Mouse (Mus musculus): ENCODE measurements around the gene Xrcc4. TPM values are rescaled to one million over a fixed set of nuclear protein-coding genes. Genes with fewer than 3 reads are reported as not detected.

The Xrcc4 gene
- polyA plus RNA-seq, 1 experiment from 2014 or later = 12.5 TPM

DNA sequence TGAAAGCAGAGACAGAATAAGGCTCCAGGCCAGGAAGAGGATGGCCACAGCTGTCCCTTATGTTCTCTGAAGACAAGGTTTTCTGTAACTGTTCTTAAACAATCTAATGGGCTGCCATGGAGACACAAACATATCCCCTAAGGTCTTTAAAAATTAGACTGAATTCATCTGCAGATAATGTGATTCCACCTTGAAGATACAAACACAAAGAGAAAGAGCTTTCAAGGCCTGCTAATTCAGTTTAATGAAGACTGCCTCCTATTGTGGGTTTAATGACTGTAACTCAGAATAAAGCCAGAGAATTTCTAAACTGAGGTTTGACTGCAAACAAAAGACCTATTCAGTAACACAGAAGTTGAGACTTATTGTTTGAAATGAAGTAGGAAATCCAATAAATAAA lies 91.9 kb downstream of the Xrcc4 start:
- no peaks in the 10 kb centered on the region for H3K36me3 ChIP-seq (ENCODE audit: control insufficient read depth, insufficient read depth, low read length)
- no peaks in the 10 kb centered on the region for H3K9me3 ChIP-seq (ENCODE audit: control insufficient read depth, low read length)
- H3K27me3 ChIP-seq (replicated peaks; ENCODE audit: control insufficient read depth, insufficient read depth, low read length) = no peaks in the 10 kb centered on the region
- H3K4me2 ChIP-seq (ENCODE audit: low read depth, low read length) = no peak overlapping the region
- H3K4me3 ChIP-seq (ENCODE audit: low read length) = no peak overlapping the region
- H3K4me1 ChIP-seq (ENCODE audit: control insufficient read depth, insufficient read depth, low read length) = no peaks in the 10 kb centered on the region
- no peak overlapping the region for H3K27ac ChIP-seq (ENCODE audit: low read length)
- no peak for ATAC-seq
- no peak overlapping the region for H3K9ac ChIP-seq (ENCODE audit: low read depth, low read length)

- Histone ChIP-seq H3K9ac (ENCODE audit: low read depth, low read length) (no peak overlapping the region), H3K4me3 (ENCODE audit: low read length) (no peak overlapping the region), H3K36me3 (ENCODE audit: control insufficient read depth, insufficient read depth, low read length) (no peaks in the 10 kb centered on the region), H3K27me3 (replicated peaks; ENCODE audit: control insufficient read depth, insufficient read depth, low read length) (no peaks in the 10 kb centered on the region), H3K4me2 (ENCODE audit: low read depth, low read length) (no peak overlapping the region), H3K9me3 (ENCODE audit: control insufficient read depth, low read length) (no peaks in the 10 kb centered on the region), H3K4me1 (ENCODE audit: control insufficient read depth, insufficient read depth, low read length) (no peaks in the 10 kb centered on the region), H3K27ac (ENCODE audit: low read length) (no peak overlapping the region)
- no peak for ATAC-seq
- 60% methylated on average over 2 of the region's 2 CpGs for WGBS
These were observed 103.3 kb downstream of the Xrcc4 start for GRCm38 (mm10) chr13:89986087-89986486.

GRCm38 (mm10) chr13:89970940-89971339 lies 118.5 kb downstream of the Xrcc4 start:
- ATAC-seq = no peak
- H3K9me3 ChIP-seq (ENCODE audit: control insufficient read depth, low read length) = no peaks in the 10 kb centered on the region
- no peak overlapping the region for H3K27ac ChIP-seq (ENCODE audit: low read length)
- WGBS = 82% methylated on average over 3 of the region's 3 CpGs
- no peaks in the 10 kb centered on the region for H3K27me3 ChIP-seq (replicated peaks; ENCODE audit: control insufficient read depth, insufficient read depth, low read length)
- no peak overlapping the region for H3K4me3 ChIP-seq (ENCODE audit: low read length)
- no peaks in the 10 kb centered on the region for H3K36me3 ChIP-seq (ENCODE audit: control insufficient read depth, insufficient read depth, low read length)
- no peak overlapping the region for H3K4me2 ChIP-seq (ENCODE audit: low read depth, low read length)
- H3K9ac ChIP-seq (ENCODE audit: low read depth, low read length) = no peak overlapping the region
- H3K4me1 ChIP-seq (ENCODE audit: control insufficient read depth, insufficient read depth, low read length) = no peaks in the 10 kb centered on the region

- no peak overlapping the region for H3K4me2 ChIP-seq (ENCODE audit: low read depth, low read length)
- no peak overlapping the region for H3K4me3 ChIP-seq (ENCODE audit: low read length)
- no peaks in the 10 kb centered on the region for H3K4me1 ChIP-seq (ENCODE audit: control insufficient read depth, insufficient read depth, low read length)
- no peak overlapping the region for H3K9ac ChIP-seq (ENCODE audit: low read depth, low read length)
- no peak for ATAC-seq
- no peaks in the 10 kb centered on the region for H3K9me3 ChIP-seq (ENCODE audit: control insufficient read depth, low read length)
- no peak overlapping the region for H3K27ac ChIP-seq (ENCODE audit: low read length)
- H3K27me3 ChIP-seq (replicated peaks; ENCODE audit: control insufficient read depth, insufficient read depth, low read length) = no peaks in the 10 kb centered on the region
- no peaks in the 10 kb centered on the region for H3K36me3 ChIP-seq (ENCODE audit: control insufficient read depth, insufficient read depth, low read length)
These were observed 120.7 kb downstream of the Xrcc4 start for GRCm38 (mm10) chr13:89968671-89969070.

DNA sequence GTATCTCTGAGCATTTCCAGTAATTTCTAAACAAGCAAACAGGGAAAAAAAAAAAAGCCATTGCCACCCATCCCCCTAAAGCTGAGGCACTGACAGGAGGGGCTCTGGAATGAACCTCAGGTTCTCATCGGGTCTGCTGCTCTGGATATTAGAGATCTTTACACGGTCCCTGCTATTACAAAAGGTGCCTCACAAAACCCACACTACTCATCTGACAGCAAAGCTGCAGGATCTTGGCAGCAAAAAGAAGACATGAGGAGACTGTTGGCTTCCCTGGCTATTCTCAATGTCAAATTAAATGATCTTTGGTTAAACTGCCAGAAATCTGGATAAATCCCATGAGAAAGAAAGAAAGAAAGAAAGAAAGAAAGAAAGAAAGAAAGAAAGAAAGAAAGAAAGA lies 145.1 kb downstream of the Xrcc4 start:
- Histone ChIP-seq H3K27ac (ENCODE audit: low read length) (no peak overlapping the region), H3K9ac (ENCODE audit: low read depth, low read length) (no peak overlapping the region), H3K4me3 (ENCODE audit: low read length) (no peak overlapping the region), H3K27me3 (replicated peaks; ENCODE audit: control insufficient read depth, insufficient read depth, low read length) (no peaks in the 10 kb centered on the region), H3K4me1 (ENCODE audit: control insufficient read depth, insufficient read depth, low read length) (no peaks in the 10 kb centered on the region), H3K4me2 (ENCODE audit: low read depth, low read length) (no peak overlapping the region), H3K36me3 (ENCODE audit: control insufficient read depth, insufficient read depth, low read length) (no peaks in the 10 kb centered on the region), H3K9me3 (ENCODE audit: control insufficient read depth, low read length) (no peaks in the 10 kb centered on the region)
- WGBS = 48% methylated on average over 2 of the region's 2 CpGs
- ATAC-seq = no peak

DNA sequence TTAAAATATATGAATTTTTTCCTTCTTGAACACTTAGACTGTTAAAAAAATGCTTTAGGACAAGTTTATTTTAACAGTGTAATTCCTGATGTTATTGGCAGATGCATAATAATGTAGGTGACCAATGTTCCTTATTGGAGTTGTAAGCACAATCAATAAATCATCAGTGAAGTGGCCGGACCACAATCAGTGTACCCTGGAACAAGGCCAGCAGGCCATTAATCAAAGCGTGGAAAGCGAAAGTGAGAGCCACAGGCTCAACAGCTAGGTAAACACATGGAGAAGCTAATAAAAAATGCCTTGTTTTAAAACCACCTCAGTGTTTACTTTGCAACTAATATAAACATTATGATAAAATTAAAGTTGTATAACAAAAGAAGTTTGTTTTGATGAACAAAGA lies 159.9 kb downstream of the Xrcc4 start:
- Histone ChIP-seq H3K36me3 (ENCODE audit: control insufficient read depth, insufficient read depth, low read length) (no peaks in the 10 kb centered on the region), H3K4me2 (ENCODE audit: low read depth, low read length) (no peak overlapping the region), H3K4me3 (ENCODE audit: low read length) (no peak overlapping the region), H3K9ac (ENCODE audit: low read depth, low read length) (no peak overlapping the region), H3K4me1 (ENCODE audit: control insufficient read depth, insufficient read depth, low read length) (no peaks in the 10 kb centered on the region), H3K9me3 (ENCODE audit: control insufficient read depth, low read length) (no peaks in the 10 kb centered on the region), H3K27me3 (replicated peaks; ENCODE audit: control insufficient read depth, insufficient read depth, low read length) (no peaks in the 10 kb centered on the region), H3K27ac (ENCODE audit: low read length) (no peak overlapping the region)
- WGBS = 16% methylated on average over 3 of the region's 3 CpGs
- ATAC-seq = no peak

GRCm38 (mm10) chr13:89918814-89919481 lies 170.5 kb downstream of the Xrcc4 start:
- H3K4me2 ChIP-seq (ENCODE audit: low read depth, low read length) = no peak overlapping the region
- no peak overlapping the region for H3K4me3 ChIP-seq (ENCODE audit: low read length)
- no peak overlapping the region for H3K9ac ChIP-seq (ENCODE audit: low read depth, low read length)
- no peak for ATAC-seq
- no peaks in the 10 kb centered on the region for H3K9me3 ChIP-seq (ENCODE audit: control insufficient read depth, low read length)
- no peak overlapping the region for H3K27ac ChIP-seq (ENCODE audit: low read length)
- no peaks in the 10 kb centered on the region for H3K27me3 ChIP-seq (replicated peaks; ENCODE audit: control insufficient read depth, insufficient read depth, low read length)
- H3K4me1 ChIP-seq (ENCODE audit: control insufficient read depth, insufficient read depth, low read length) = no peaks in the 10 kb centered on the region
- H3K36me3 ChIP-seq (ENCODE audit: control insufficient read depth, insufficient read depth, low read length) = no peaks in the 10 kb centered on the region
- 87% methylated on average over 3 of the region's 3 CpGs for WGBS

DNA sequence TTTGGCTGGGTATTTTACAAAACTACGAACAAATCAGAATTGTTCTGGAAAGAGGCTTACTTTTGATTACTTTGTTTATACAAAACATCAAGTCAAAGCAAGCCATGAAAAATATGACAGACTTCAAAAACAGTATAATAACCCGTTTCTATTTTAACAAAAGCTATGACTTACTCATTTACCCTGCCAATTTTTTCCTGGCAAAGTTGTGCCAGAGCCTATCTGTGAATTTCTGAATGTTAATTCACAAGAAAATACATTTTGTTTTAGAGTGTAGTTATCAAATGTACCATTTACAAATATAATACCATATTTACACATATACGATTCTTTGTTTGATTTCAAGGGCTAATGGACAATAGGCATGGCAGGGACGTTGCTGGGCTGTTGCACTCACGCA lies 175.1 kb downstream of the Xrcc4 start:
- 87% methylated on average over 5 of the region's 5 CpGs for WGBS
- H3K4me3 ChIP-seq (ENCODE audit: low read length) = no peak overlapping the region
- no peaks in the 10 kb centered on the region for H3K27me3 ChIP-seq (replicated peaks; ENCODE audit: control insufficient read depth, insufficient read depth, low read length)
- H3K4me1 ChIP-seq (ENCODE audit: control insufficient read depth, insufficient read depth, low read length) = no peaks in the 10 kb centered on the region
- no peaks in the 10 kb centered on the region for H3K9me3 ChIP-seq (ENCODE audit: control insufficient read depth, low read length)
- no peak for ATAC-seq
- no peaks in the 10 kb centered on the region for H3K36me3 ChIP-seq (ENCODE audit: control insufficient read depth, insufficient read depth, low read length)
- H3K9ac ChIP-seq (ENCODE audit: low read depth, low read length) = no peak overlapping the region
- no peak overlapping the region for H3K27ac ChIP-seq (ENCODE audit: low read length)
- no peak overlapping the region for H3K4me2 ChIP-seq (ENCODE audit: low read depth, low read length)

DNA sequence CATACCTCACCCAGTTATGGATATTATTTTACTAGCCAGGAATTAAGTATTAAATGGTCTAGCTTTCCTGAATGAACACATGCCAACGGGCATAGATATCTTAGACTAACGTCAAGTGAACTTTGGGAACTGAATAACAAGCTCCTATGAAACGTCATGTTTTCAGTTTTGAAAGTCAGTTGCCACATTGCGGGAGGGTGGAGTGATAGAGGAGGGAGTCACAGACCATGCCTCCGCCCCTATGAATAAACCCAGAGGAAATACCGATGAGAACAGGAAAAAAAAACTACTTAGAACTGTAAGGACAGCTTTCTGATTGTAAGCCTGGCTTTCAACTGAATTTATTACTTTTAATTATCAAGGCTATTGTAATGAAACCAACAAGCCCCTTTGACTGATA lies 175.5 kb downstream of the Xrcc4 start:
- Histone ChIP-seq H3K4me3 (ENCODE audit: low read length) (no peak overlapping the region), H3K4me1 (ENCODE audit: control insufficient read depth, insufficient read depth, low read length) (no peaks in the 10 kb centered on the region), H3K4me2 (ENCODE audit: low read depth, low read length) (no peak overlapping the region), H3K27ac (ENCODE audit: low read length) (no peak overlapping the region), H3K9me3 (ENCODE audit: control insufficient read depth, low read length) (no peaks in the 10 kb centered on the region), H3K9ac (ENCODE audit: low read depth, low read length) (no peak overlapping the region), H3K27me3 (replicated peaks; ENCODE audit: control insufficient read depth, insufficient read depth, low read length) (no peaks in the 10 kb centered on the region), H3K36me3 (ENCODE audit: control insufficient read depth, insufficient read depth, low read length) (no peaks in the 10 kb centered on the region)
- ATAC-seq = no peak
- 87% methylated on average over 6 of the region's 6 CpGs for WGBS

GRCm38 (mm10) chr13:89906120-89906519 lies 183.3 kb downstream of the Xrcc4 start:
- 68% methylated on average over 2 of the region's 2 CpGs for WGBS
- H3K27ac ChIP-seq (ENCODE audit: low read length) = no peak overlapping the region

More at GRCm38 (mm10) chr13:89906120-89906519, 183.3 kb downstream of the Xrcc4 start:
- Histone ChIP-seq H3K4me3 (ENCODE audit: low read length) (no peak overlapping the region), H3K4me2 (ENCODE audit: low read depth, low read length) (no peak overlapping the region), H3K27me3 (replicated peaks; ENCODE audit: control insufficient read depth, insufficient read depth, low read length) (no peaks in the 10 kb centered on the region), H3K9ac (ENCODE audit: low read depth, low read length) (no peak overlapping the region), H3K36me3 (ENCODE audit: control insufficient read depth, insufficient read depth, low read length) (no peaks in the 10 kb centered on the region), H3K4me1 (ENCODE audit: control insufficient read depth, insufficient read depth, low read length) (no peaks in the 10 kb centered on the region), H3K9me3 (ENCODE audit: control insufficient read depth, low read length) (no peaks in the 10 kb centered on the region)
- ATAC-seq = no peak
